Mouse (Mus musculus) midbrain, postnatal 0 days (tissue): ENCODE measurements around the gene Satb1. TPM values are rescaled to one million over a fixed set of nuclear protein-coding genes. Genes with fewer than 3 reads are reported as not detected.

ENCODE experiments used
- ATAC-seq: fragments of 200-750 bp; cut with Nextera tagmentation; 2 replicates; pipeline ENCODE4 v1.8.0; 2017; ENCODE audit warnings: moderate number of reproducible peaks, mild to moderate bottlenecking, moderate TSS enrichment, moderate library complexity; ENCODE audit not compliant: low FRiP score
- DNase-seq: peaks from one replicate; pipeline ENCODE4 v3.0.0-alpha.2; 2015; ENCODE audit warnings: low spot score
- H3K27ac ChIP-seq: fragments of 300-500 bp; sonication (generic); 2 replicates; pipeline ENCODE4 v1.5.1; 2014; ENCODE audit warnings: low read depth, mild to moderate bottlenecking, low read length, mixed read lengths
- H3K27me3 ChIP-seq: fragments of 300-500 bp; sonication (generic); 2 replicates; pipeline ENCODE4 v1.6.1; 2014; ENCODE audit warnings: low read length, control low read depth, mixed read lengths; ENCODE audit not compliant: insufficient read depth
- H3K36me3 ChIP-seq: fragments of 300-500 bp; sonication (generic); 2 replicates; pipeline ENCODE4 v1.6.1; 2014; ENCODE audit warnings: low read length, control low read depth, mixed read lengths; ENCODE audit not compliant: insufficient read depth
- H3K4me1 ChIP-seq: fragments of 300-500 bp; sonication (generic); 2 replicates; pipeline ENCODE4 v1.6.1; 2014; ENCODE audit warnings: mild to moderate bottlenecking, control low read depth, antibody characterized with exemption, low read length, mixed read lengths; ENCODE audit not compliant: insufficient read depth
- H3K4me2 ChIP-seq: fragments of 300-500 bp; sonication (generic); 2 replicates; pipeline ENCODE4 v1.6.1; 2014; ENCODE audit warnings: low read depth, mild to moderate bottlenecking, low read length, mixed read lengths; ENCODE audit not compliant: poor library complexity, severe bottlenecking
- H3K4me3 ChIP-seq: fragments of 300-500 bp; sonication (generic); 2 replicates; pipeline ENCODE4 v1.5.1; 2014; ENCODE audit warnings: low read depth, mild to moderate bottlenecking, low read length, moderate library complexity
- H3K9ac ChIP-seq: fragments of 300-500 bp; sonication (generic); replicated peaks from 2 replicates; pipeline ENCODE4 v1.6.1; 2014; ENCODE audit warnings: mild to moderate bottlenecking, low read length, moderate library complexity, mixed read lengths; ENCODE audit not compliant: poor library complexity, severe bottlenecking
- H3K9me3 ChIP-seq: fragments of 300-500 bp; sonication (generic); 2 replicates; pipeline ENCODE4 v1.6.1; 2016; ENCODE audit warnings: low read length, control low read depth
- CTCF ChIP-seq: IDR thresholded peaks from 2 replicates; pipeline ENCODE4 v1.5.1; 2016; ENCODE audit warnings: antibody characterized with exemption, mild to moderate bottlenecking
- WGBS: fragments of 180-500 bp; shearing (Covaris S2); extraction: QIAGEN DNeasy Blood & Tissue Kit; methylation state at CpG from one replicate; pipeline ENCODE4 v1.1.7; 2014; 5-methylcytosine and 5-hydroxymethylcytosine counted together
- polyA plus RNA-seq: library from polyadenylated mRNA; unstranded; fragments of >200 nt; fragmentation: Nextera tagmentation; extraction: Ambion mirVana; gene quantifications from 2 replicates; pipeline ENCODE4 v1.2.1, GENCODE M21; 2015
- total RNA-seq: library from RNA; depleted of rRNA; stranded (reverse); fragments of >200 nt; gene quantifications from 2 replicates; pipeline ENCODE4 v1.2.3, GENCODE M21; 2014; rRNA removed

Gene Satb1
- 26.6 and 29.8 TPM in 2 replicates for total RNA-seq
- polyA plus RNA-seq: 11.7 and 13.6 TPM in 2 replicates

GRCm38 (mm10) chr17:51832900-51833577, at the start of gene Satb1:
Gene Satb1 (minus strand): TSS chr17:51833290.
- no peaks in the 10 kb centered on the region for H3K9me3 ChIP-seq
- peak; percentile 57 for TF ChIP-seq CTCF
- ATAC-seq: peak; percentile 88
- H3K4me2 ChIP-seq: peak within 1 kb of the TSS; percentile 98
- DNase-seq: peak; percentile 44
- peaks cover 5% of the 10 kb centered on the region; the same call in 1 of the 2 replicates for H3K4me1 ChIP-seq
- H3K27ac ChIP-seq: no peak within 1 kb of the TSS
- H3K36me3 ChIP-seq: no peaks in the 10 kb centered on the region
- H3K4me3 ChIP-seq: peak within 1 kb of the TSS; percentile 74
- H3K9ac ChIP-seq: peak within 1 kb of the TSS; percentile 63
- WGBS: under 1% methylated on average over 34 of the region's 52 CpGs
- peaks cover 23% of the 10 kb centered on the region for H3K27me3 ChIP-seq

- no peaks in the 10 kb centered on the region for H3K4me1 ChIP-seq
- WGBS: 98% methylated on average over 10 of the region's 12 CpGs
- DNase-seq (no peak), ATAC-seq (no peak)
- H3K4me3 ChIP-seq: no peak overlapping the region
- H3K4me2 ChIP-seq: no peak overlapping the region
- no peaks in the 10 kb centered on the region for H3K27me3 ChIP-seq
- H3K9me3 ChIP-seq: no peaks in the 10 kb centered on the region
- no peak overlapping the region for H3K9ac ChIP-seq
- H3K36me3 ChIP-seq: no peaks in the 10 kb centered on the region
- H3K27ac ChIP-seq: no peak overlapping the region
- TF ChIP-seq CTCF: no peak
Measured at GRCm38 (mm10) chr17:51882566-51882965, 49.5 kb upstream of the Satb1 start.

- Histone ChIP-seq H3K4me2 (no peak overlapping the region), H3K9me3 (no peaks in the 10 kb centered on the region)
Measured at GRCm38 (mm10) chr17:51880895-51881622, 48.0 kb upstream of the Satb1 start.

GRCm38 (mm10) chr17:51880221-51880620, 47.1 kb upstream of the Satb1 start:
- Histone ChIP-seq H3K27ac (no peak overlapping the region), H3K27me3 (no peaks in the 10 kb centered on the region), H3K9me3 (no peaks in the 10 kb centered on the region), H3K4me3 (no peak overlapping the region), H3K36me3 (no peaks in the 10 kb centered on the region), H3K4me2 (no peak overlapping the region), H3K4me1 (no peaks in the 10 kb centered on the region), H3K9ac (no peak overlapping the region)
- DNase-seq (no peak), ATAC-seq (no peak)
- no peak for TF ChIP-seq CTCF
- WGBS: 10% methylated on average over 9 of the region's 9 CpGs

More at GRCm38 (mm10) chr17:51880895-51881622, 48.0 kb upstream of the Satb1 start:
- TF ChIP-seq CTCF: no peak
- no peak for DNase-seq
- no peaks in the 10 kb centered on the region for H3K36me3 ChIP-seq
- no peaks in the 10 kb centered on the region for H3K27me3 ChIP-seq
- H3K4me1 ChIP-seq: no peaks in the 10 kb centered on the region
- no peak overlapping the region for H3K4me3 ChIP-seq
- ATAC-seq: no peak
- WGBS: 46% methylated on average over 8 of the region's 8 CpGs
- no peak overlapping the region for H3K27ac ChIP-seq
- H3K9ac ChIP-seq: no peak overlapping the region

- no peak overlapping the region for H3K4me2 ChIP-seq
- no peak for TF ChIP-seq CTCF
- 81% methylated on average over 5 of the region's 5 CpGs for WGBS
Measured at GRCm38 (mm10) chr17:51879736-51880135, 46.6 kb upstream of the Satb1 start.

GRCm38 (mm10) chr17:51879171-51879570, 46.1 kb upstream of the Satb1 start:
- ATAC-seq (no peak), DNase-seq (no peak)
- H3K9ac ChIP-seq: no peak overlapping the region
- no peak overlapping the region for H3K4me2 ChIP-seq
- H3K27me3 ChIP-seq: no peaks in the 10 kb centered on the region
- no peak for TF ChIP-seq CTCF
- no peak overlapping the region for H3K27ac ChIP-seq
- H3K4me1 ChIP-seq: no peaks in the 10 kb centered on the region
- 96% methylated on average over 2 of the region's 2 CpGs for WGBS
- H3K36me3 ChIP-seq: no peaks in the 10 kb centered on the region
- H3K9me3 ChIP-seq: no peaks in the 10 kb centered on the region
- H3K4me3 ChIP-seq: no peak overlapping the region

More at GRCm38 (mm10) chr17:51879736-51880135, 46.6 kb upstream of the Satb1 start:
- ATAC-seq: no peak
- no peak for DNase-seq
- no peak overlapping the region for H3K9ac ChIP-seq
- H3K4me1 ChIP-seq: no peaks in the 10 kb centered on the region
- no peaks in the 10 kb centered on the region for H3K9me3 ChIP-seq
- H3K27ac ChIP-seq: no peak overlapping the region
- no peak overlapping the region for H3K4me3 ChIP-seq
- no peaks in the 10 kb centered on the region for H3K27me3 ChIP-seq
- no peaks in the 10 kb centered on the region for H3K36me3 ChIP-seq
